Mouse (Mus musculus) stomach, embryonic 14.5 days (tissue): Measurements from ENCODE around the gene H2-DMa. TPM values are rescaled to one million over a fixed set of nuclear protein-coding genes. Genes with fewer than 3 reads are reported as not detected.

Experiments used
- ATAC-seq: fragments of 200-750 bp; cut with Nextera tagmentation; 2 replicates; pipeline ENCODE4 v1.8.0; 2017; ENCODE audit warnings: low read depth, moderate TSS enrichment; ENCODE audit not compliant: insufficient number of reproducible peaks, insufficient read depth, low FRiP score
- H3K27ac ChIP-seq: fragments of 300-500 bp; sonication (generic); 2 replicates; pipeline ENCODE4 v1.5.1; 2014; ENCODE audit warnings: mild to moderate bottlenecking, low read length, moderate library complexity, mixed read lengths
- H3K27me3 ChIP-seq: fragments of 300-500 bp; sonication (generic); 2 replicates; pipeline ENCODE4 v1.6.1; 2014; ENCODE audit warnings: low read length, control low read depth, mixed read lengths; ENCODE audit not compliant: control insufficient read depth, insufficient read depth
- H3K36me3 ChIP-seq: fragments of 300-500 bp; sonication (generic); 2 replicates; pipeline ENCODE4 v1.6.1; 2014; ENCODE audit warnings: mild to moderate bottlenecking, control low read depth, low read length, moderate library complexity, mixed read lengths; ENCODE audit not compliant: control insufficient read depth, insufficient read depth
- H3K4me1 ChIP-seq: fragments of 300-500 bp; sonication (generic); 2 replicates; pipeline ENCODE4 v1.6.1; 2014; ENCODE audit warnings: low read length, control low read depth, mixed read lengths; ENCODE audit not compliant: control insufficient read depth, insufficient read depth
- H3K4me2 ChIP-seq: fragments of 300-500 bp; sonication (generic); replicated peaks from 2 replicates; pipeline ENCODE4 v1.6.1; 2014; ENCODE audit warnings: low read depth, low read length, control low read depth
- H3K4me3 ChIP-seq: fragments of 300-500 bp; sonication (generic); 2 replicates; pipeline ENCODE4 v1.5.1; 2014; ENCODE audit warnings: low read depth, low read length, control low read depth
- H3K9ac ChIP-seq: fragments of 300-500 bp; sonication (generic); replicated peaks from 2 replicates; pipeline ENCODE4 v1.6.1; 2014; ENCODE audit warnings: low read depth, mild to moderate bottlenecking, control low read depth, low read length, moderate library complexity, mixed read lengths
- H3K9me3 ChIP-seq: fragments of 300-500 bp; sonication (generic); 2 replicates; pipeline ENCODE4 v1.6.1; 2016; ENCODE audit warnings: low read depth, low read length, control low read depth; ENCODE audit not compliant: control insufficient read depth
- WGBS: fragments of 180-500 bp; shearing (Covaris S2); extraction: QIAGEN DNeasy Blood & Tissue Kit; methylation state at CpG from one replicate; pipeline ENCODE4 v1.1.7; 2014; 5-methylcytosine and 5-hydroxymethylcytosine counted together
- polyA plus RNA-seq: library from polyadenylated mRNA; unstranded; fragments of >200 nt; fragmentation: Nextera tagmentation; extraction: Ambion mirVana; gene quantifications from 2 replicates; pipeline ENCODE4 v1.2.1, GENCODE M21; 2014

The H2-DMa gene
- polyA plus RNA-seq, 1 experiment from 2014 or later: 15.1 TPM

DNA sequence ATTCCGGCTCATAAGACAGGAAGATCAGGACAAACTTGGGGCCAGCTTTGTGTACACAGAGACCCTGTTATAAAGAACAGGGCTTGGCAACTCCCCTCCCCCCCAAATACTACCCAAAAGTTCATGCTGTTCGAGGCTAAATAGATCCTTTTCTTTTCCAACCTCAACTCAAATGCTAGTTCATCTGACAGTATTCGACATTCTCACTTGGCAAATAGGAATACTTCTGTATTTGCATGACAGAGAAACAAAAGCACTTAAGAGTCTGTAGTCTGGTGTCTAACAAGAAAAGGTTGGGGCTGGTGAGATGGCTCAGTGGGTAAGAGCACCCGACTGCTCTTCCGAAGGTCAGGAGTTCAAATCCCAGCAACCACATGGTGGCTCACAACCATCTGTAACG, 10.9 kb upstream of the H2-DMa start:
- Histone ChIP-seq H3K4me2 (no peak overlapping the region), H3K27me3 (no peaks in the 10 kb centered on the region), H3K36me3 (peaks cover 41% of the 10 kb centered on the region), H3K27ac (no peak overlapping the region), H3K9ac (no peak overlapping the region), H3K9me3 (no peaks in the 10 kb centered on the region), H3K4me1 (no peaks in the 10 kb centered on the region), H3K4me3 (no peak overlapping the region)
- ATAC-seq: no peak
- 78% methylated on average over 5 of the region's 6 CpGs for WGBS

DNA sequence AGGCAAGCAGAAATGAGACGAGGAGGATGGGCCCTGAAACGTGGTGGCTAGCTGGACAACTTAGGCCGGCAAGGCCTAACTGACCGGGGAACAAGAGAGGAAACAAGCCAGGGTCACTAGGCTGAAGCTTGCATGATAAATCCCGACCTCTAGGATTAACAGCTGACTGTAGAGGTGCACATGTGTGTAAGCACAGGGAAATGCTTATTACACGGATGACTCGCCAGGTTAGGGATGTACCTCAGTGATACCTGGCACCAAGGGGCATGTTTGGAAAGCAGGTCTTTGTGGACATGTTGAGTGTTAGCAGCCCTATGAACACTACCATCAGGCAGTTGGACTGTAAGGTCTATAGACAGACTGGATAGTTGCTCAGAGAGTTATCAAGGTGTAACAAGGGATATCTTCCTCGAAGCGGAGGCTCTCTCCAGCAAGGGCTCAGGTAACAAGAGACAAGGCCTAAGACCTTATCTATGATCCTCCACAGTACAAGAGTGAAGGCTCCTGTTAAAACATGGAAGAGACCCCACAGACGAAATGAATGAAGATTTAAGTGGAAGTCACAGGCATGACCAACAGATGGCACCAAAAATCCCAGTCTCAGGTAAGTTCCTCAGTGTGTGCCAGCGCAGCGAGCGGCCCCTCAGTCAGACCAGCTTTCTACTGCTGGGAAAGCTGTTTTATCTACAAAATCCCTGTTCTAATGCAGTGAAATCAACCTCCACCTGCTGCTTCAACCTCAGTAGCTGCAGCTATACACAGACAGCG, 10.1 kb upstream of the H2-DMa start:
- no peaks in the 10 kb centered on the region for H3K27me3 ChIP-seq
- 79% methylated on average over 14 of the region's 14 CpGs for WGBS
- H3K4me1 ChIP-seq: no peaks in the 10 kb centered on the region
- H3K27ac ChIP-seq: 0 out of 2 replicates have a peak overlapping the region, but pooled peaks have one; percentile 2
- H3K4me2 ChIP-seq: no peak overlapping the region
- H3K9me3 ChIP-seq: no peaks in the 10 kb centered on the region
- no peak overlapping the region for H3K9ac ChIP-seq
- 0 out of 2 replicates have a peak, but pooled peaks have one; percentile 19 for ATAC-seq
- H3K4me3 ChIP-seq: no peak overlapping the region
- H3K36me3 ChIP-seq: peaks cover 48% of the 10 kb centered on the region

DNA sequence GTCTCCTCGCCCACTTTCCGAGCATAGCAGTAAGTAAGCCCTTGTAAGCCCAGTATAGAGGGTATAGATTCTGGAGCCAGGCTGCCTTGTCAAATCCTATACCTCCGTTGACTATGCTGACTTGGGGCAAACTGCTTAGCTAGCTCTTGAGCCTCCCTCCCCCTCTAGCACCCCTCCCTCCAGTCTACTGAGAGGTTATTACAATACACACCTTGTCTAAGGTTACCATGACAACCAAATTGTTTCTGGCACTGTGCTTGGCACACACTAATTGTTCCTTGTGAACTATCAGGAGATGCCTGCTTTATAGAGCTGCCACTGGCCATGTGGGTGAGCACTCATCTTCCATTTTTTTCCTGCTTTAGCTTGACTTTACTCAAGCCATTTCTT, 9.5 kb upstream of the H2-DMa start:
- no peak overlapping the region for H3K4me2 ChIP-seq
- H3K9ac ChIP-seq: no peak overlapping the region
- no peaks in the 10 kb centered on the region for H3K9me3 ChIP-seq
- peak; percentile 33; the same call in 1 of the 2 replicates for ATAC-seq
- H3K27me3 ChIP-seq: no peaks in the 10 kb centered on the region
- H3K4me3 ChIP-seq: no peak overlapping the region
- H3K27ac ChIP-seq: 0 out of 2 replicates have a peak overlapping the region, but pooled peaks have one; percentile 2
- H3K4me1 ChIP-seq: no peaks in the 10 kb centered on the region
- H3K36me3 ChIP-seq: peaks cover 54% of the 10 kb centered on the region
- WGBS: 69% methylated on average over 3 of the region's 3 CpGs

DNA sequence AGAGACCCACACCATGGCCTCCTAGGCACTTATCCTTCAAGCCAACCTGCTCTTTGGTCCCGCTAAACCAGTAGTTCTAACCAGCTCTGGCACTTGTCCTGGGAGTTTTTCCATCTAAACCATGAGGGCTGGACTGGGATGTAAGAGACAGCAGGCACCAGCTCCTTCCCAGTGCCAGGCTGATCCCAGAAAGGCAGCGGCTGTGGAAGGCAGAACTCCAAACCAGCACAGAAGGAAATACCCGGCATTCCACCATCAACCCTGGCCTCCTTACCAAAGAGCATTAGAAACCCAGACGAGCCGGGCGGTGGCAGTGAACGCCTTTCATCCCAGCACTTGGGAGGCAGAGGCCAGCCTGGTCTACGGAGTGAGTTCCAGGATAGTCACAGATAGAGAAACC, 9.0 kb upstream of the H2-DMa start:
- Histone ChIP-seq H3K4me1 (no peaks in the 10 kb centered on the region), H3K4me2 (no peak overlapping the region), H3K9ac (no peak overlapping the region), H3K4me3 (no peak overlapping the region), H3K36me3 (peaks cover 59% of the 10 kb centered on the region), H3K27ac (no peak overlapping the region), H3K9me3 (no peaks in the 10 kb centered on the region), H3K27me3 (no peaks in the 10 kb centered on the region)
- 67% methylated on average over 8 of the region's 8 CpGs for WGBS
- no peak for ATAC-seq

DNA sequence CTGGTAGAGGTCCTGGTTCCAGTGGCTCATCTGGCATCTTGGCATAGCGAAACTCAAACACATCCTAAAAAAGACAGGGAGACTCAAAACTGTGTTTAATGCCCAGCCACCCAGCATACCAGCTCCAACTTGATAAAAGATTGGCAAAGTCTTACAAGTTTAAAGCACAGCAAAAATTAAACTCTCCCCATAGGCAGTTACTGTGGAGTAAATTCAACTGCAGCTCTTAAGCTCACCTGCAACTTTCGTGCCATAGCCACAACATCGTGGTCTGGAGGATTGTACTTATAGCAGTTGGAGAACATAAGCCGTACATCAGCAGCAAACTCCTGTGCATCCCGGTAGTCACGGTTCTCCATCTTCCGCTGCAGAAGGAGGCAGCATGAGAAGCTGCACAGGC, 5.2 kb upstream of the H2-DMa start:
- 89% methylated on average over 7 of the region's 7 CpGs for WGBS
- no peak for ATAC-seq
- peaks cover 9% of the 10 kb centered on the region for H3K4me1 ChIP-seq
- peaks cover 87% of the 10 kb centered on the region for H3K36me3 ChIP-seq
- no peaks in the 10 kb centered on the region for H3K27me3 ChIP-seq
- H3K4me3 ChIP-seq: no peak overlapping the region
- H3K9me3 ChIP-seq: no peaks in the 10 kb centered on the region
- no peak overlapping the region for H3K9ac ChIP-seq
- H3K4me2 ChIP-seq: no peak overlapping the region
- H3K27ac ChIP-seq: no peak overlapping the region

DNA sequence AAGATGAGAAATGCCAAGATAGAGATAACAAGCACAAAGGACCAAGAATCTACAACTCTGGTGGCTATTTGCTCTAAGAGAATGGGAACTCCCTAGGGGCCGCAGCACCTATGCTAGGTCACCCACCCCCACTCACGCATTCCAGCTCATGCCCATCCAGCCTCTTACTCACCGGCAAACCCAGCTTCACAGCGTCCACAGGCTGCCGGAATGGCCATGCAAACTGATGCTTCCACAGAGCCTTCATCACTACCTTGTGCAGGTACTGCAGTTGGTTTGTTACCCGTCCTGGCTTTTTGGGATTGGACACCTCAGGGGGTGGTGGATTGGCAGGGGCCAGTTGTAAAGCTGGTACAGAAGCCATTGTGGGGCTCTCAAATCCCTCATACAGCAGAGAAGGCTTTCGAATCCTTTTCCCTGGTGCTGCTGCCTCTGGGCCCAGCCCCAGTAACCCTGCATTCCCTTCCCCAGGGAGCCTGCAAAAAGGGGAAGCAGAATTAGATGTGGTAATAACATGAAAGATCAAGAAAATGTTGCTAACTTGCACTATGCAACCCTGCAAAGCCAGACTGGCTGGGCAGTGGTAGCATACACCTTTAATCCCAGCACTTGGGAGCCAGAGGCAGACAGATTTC, 2.5 kb upstream of the H2-DMa start:
- ATAC-seq: no peak
- peak overlapping the region; percentile 99 for H3K4me3 ChIP-seq
- 22% methylated on average over 7 of the region's 7 CpGs for WGBS
- no peaks in the 10 kb centered on the region for H3K9me3 ChIP-seq
- peak overlapping the region; percentile 94 for H3K9ac ChIP-seq
- no peaks in the 10 kb centered on the region for H3K27me3 ChIP-seq
- H3K4me1 ChIP-seq: peaks cover 9% of the 10 kb centered on the region
- H3K36me3 ChIP-seq: peaks cover 65% of the 10 kb centered on the region
- no peak overlapping the region for H3K27ac ChIP-seq
- H3K4me2 ChIP-seq: peak overlapping the region; percentile 98

DNA sequence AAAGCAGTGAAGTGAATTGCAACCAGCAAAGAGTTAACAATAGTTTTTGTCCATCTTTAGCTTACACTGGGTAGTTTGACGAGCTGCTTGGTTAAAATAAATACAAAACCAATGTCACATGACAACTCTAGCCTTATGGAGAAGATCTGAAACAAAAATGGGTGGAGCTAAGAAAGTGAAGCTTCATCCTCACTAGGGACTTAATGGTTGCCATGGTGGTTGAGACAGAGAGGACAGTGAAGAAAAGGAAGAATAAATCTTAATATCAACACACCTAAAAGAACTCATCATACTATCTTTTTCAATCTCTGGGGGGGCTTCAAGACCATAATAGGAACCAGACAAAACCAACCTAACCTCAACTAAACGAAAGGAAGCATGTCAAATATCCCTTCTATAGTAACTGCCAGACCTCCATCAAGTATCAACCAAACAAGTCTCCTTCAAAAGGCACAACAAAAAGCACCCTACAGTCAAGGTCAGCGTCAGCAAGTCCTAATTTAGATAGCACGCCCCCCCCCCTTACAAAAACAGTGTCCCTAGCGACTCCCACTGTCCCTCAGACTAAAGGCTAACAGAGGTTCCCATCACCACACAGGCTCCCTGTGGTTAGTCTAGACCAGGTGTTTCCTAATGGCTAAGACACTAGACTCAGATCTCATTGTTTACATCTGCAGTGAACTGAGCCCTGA, 1.8 kb upstream of the H2-DMa start:
- 0% methylated on average over 5 of the region's 5 CpGs for WGBS
- H3K27ac ChIP-seq: no peak overlapping the region; the same call in 1 of the 2 replicates

DNA sequence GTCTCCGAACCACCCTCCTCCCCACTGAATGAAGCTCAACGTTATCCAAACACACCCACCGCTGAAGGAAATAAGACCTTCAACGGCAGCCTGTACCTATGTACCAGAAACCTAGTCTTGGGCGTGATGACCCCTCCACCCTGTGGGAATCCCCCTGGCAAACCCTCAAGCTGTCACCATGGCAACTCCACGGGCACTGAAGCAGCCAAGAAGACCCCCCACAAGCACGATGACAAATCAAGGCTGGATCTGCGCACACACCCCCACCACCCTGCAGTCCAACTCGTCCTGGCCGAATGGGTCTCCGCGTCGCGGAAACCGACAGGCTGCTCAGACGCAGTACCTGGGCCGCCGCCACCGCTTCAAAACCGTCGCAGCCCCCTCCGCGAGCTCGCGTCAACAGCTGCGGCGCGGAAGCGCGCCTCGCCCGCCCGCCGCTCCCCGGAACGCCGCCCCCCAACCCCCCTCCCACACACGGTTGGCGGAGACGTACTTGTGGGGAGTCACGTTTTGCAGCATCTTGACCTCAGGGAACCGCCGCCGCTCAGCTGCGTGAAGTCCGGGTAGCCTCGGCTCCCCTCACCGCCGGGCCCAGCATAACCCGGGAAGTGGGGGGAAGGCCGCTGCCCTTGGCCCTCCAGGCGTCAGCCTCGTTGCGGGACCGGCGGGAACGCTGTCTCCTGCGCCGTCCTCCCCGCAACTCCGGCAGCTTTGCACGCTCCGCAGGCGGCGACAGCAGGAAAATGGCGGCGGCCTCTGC, 1.0 kb upstream of the H2-DMa start:
- WGBS: under 1% methylated on average over 67 of the region's 67 CpGs
- no peaks in the 10 kb centered on the region for H3K27me3 ChIP-seq
- H3K9ac ChIP-seq: peak overlapping the region; percentile 94
- H3K9me3 ChIP-seq: no peaks in the 10 kb centered on the region
- no peak for ATAC-seq
- peak overlapping the region; percentile 98 for H3K4me2 ChIP-seq
- peak overlapping the region; percentile 100 for H3K27ac ChIP-seq
- H3K4me1 ChIP-seq: peaks cover 9% of the 10 kb centered on the region
- H3K4me3 ChIP-seq: peak overlapping the region; percentile 99
- peaks cover 50% of the 10 kb centered on the region for H3K36me3 ChIP-seq

More for the DNA sequence above, 1.8 kb upstream of the H2-DMa start:
- Histone ChIP-seq H3K4me1 (peaks cover 9% of the 10 kb centered on the region), H3K4me3 (peak overlapping the region; percentile 99), H3K9me3 (no peaks in the 10 kb centered on the region), H3K9ac (peak overlapping the region; percentile 94), H3K4me2 (peak overlapping the region; percentile 98), H3K27me3 (no peaks in the 10 kb centered on the region), H3K36me3 (peaks cover 57% of the 10 kb centered on the region)
- ATAC-seq: no peak
